Mouse (Mus musculus) thymus, adult 18-20 months (tissue): ENCODE data around the gene Zfp40.
A peak's percentile ranks its signal among the peaks of the same experiment; 100 is the strongest.
"Not testable (repeated sequence)": the region's sequence is repeated elsewhere in the genome, so short reads cannot be mapped to it uniquely, and the experiment has no call there.

Source experiments
- DNase-seq, 2 experiments: peaks; one replicate each; pipeline ENCODE4 v3.0.0; 2022; ENCODE audit warnings: mixed read lengths in 2 of 2

Gene Zfp40

GRCm38 (mm10) chr17:23192453-23193379 lies at the start of gene Zfp40:
Zfp40 (minus strand) TSS chr17:23193252.
- peak; percentile 74 to 83 for DNase-seq

GRCm38 (mm10) chr17:23218320-23218719 lies 25.3 kb upstream of the Zfp40 start:
- DNase-seq = no peak

- not testable (repeated sequence) for DNase-seq
These were observed 6.8 kb upstream of the Zfp40 start for GRCm38 (mm10) chr17:23199856-23200255.

GRCm38 (mm10) chr17:23193441-23193840 lies 389 bp upstream of the Zfp40 start:
- DNase-seq = peak; percentile 13 to 17

GRCm38 (mm10) chr17:23187680-23188079 lies 5.4 kb downstream of the Zfp40 start:
- DNase-seq = no peak
